Mouse (Mus musculus) R1 (cell line): Measurements from ENCODE around the gene Cacna2d3.

Experiments
- DNase-seq: peaks from one replicate; pipeline ENCODE4 v3.0.0-alpha.2; 2018; ENCODE audit warnings: low read depth, low spot score

Cacna2d3 gene

GRCm38 (mm10) chr14:29643217-29643616 lies 78.4 kb downstream of the Cacna2d3 start:
- peak; percentile 18 for DNase-seq

GRCm38 (mm10) chr14:29639266-29639665 lies 82.4 kb downstream of the Cacna2d3 start:
- no peak for DNase-seq

- DNase-seq, result peak; percentile 25
These were observed 93.5 kb downstream of the Cacna2d3 start for GRCm38 (mm10) chr14:29628213-29628612.

- no peak for DNase-seq
These were observed 109.2 kb downstream of the Cacna2d3 start for GRCm38 (mm10) chr14:29612436-29612835.

GRCm38 (mm10) chr14:29608761-29609160 lies 112.9 kb downstream of the Cacna2d3 start:
- DNase-seq, result no peak

- DNase-seq, result no peak
These were observed 122.2 kb downstream of the Cacna2d3 start for GRCm38 (mm10) chr14:29599428-29599827.

- no peak for DNase-seq
These were observed 128.8 kb downstream of the Cacna2d3 start for GRCm38 (mm10) chr14:29592896-29593295.

GRCm38 (mm10) chr14:29589628-29590027 lies 132.0 kb downstream of the Cacna2d3 start:
- DNase-seq, result no peak

- no peak for DNase-seq
These were observed 139.7 kb downstream of the Cacna2d3 start for GRCm38 (mm10) chr14:29581961-29582360.

- DNase-seq, result no peak
These were observed 143.9 kb downstream of the Cacna2d3 start for GRCm38 (mm10) chr14:29577786-29578185.

- no peak for DNase-seq
These were observed 146.1 kb downstream of the Cacna2d3 start for GRCm38 (mm10) chr14:29575551-29575950.

GRCm38 (mm10) chr14:29562704-29563103 lies 159.0 kb downstream of the Cacna2d3 start:
- no peak for DNase-seq

- no peak for DNase-seq
These were observed 160.4 kb downstream of the Cacna2d3 start for GRCm38 (mm10) chr14:29561122-29561834.

- DNase-seq, result no peak
These were observed 163.2 kb downstream of the Cacna2d3 start for GRCm38 (mm10) chr14:29558440-29558839.

GRCm38 (mm10) chr14:29556152-29556551 lies 165.5 kb downstream of the Cacna2d3 start:
- no peak for DNase-seq

- DNase-seq, result no peak
These were observed 169.2 kb downstream of the Cacna2d3 start for GRCm38 (mm10) chr14:29552471-29552870.

GRCm38 (mm10) chr14:29548646-29549045 lies 173.0 kb downstream of the Cacna2d3 start:
- no peak for DNase-seq

GRCm38 (mm10) chr14:29530516-29530915 lies 191.1 kb downstream of the Cacna2d3 start:
- no peak for DNase-seq

GRCm38 (mm10) chr14:29528696-29529095 lies 193.0 kb downstream of the Cacna2d3 start:
- no peak for DNase-seq

GRCm38 (mm10) chr14:29519751-29520669 lies 201.7 kb downstream of the Cacna2d3 start:
- no peak for DNase-seq

- no peak for DNase-seq
These were observed 219.0 kb downstream of the Cacna2d3 start for GRCm38 (mm10) chr14:29502667-29503066.

- no peak for DNase-seq
These were observed 222.9 kb downstream of the Cacna2d3 start for GRCm38 (mm10) chr14:29498546-29499290.
